Mouse (Mus musculus) megakaryocyte progenitor cell, adult 5-6 weeks (primary cell): ENCODE measurements around the gene Atg101. TPM values are rescaled to one million over a fixed set of nuclear protein-coding genes. Genes with fewer than 3 reads are reported as not detected.
A peak's percentile ranks its signal among the peaks of the same experiment; 100 is the strongest.

Source experiments
- ATAC-seq: replicated peaks from 2 replicates; pipeline ENCODE4 v1.8.0; 2016; ENCODE audit warnings: mild to moderate bottlenecking, moderate TSS enrichment, inconsistent platforms; ENCODE audit not compliant: poor library complexity
- total RNA-seq, 2 experiments: library from RNA; stranded (forward) in 1 of 2; stranded (reverse) in 1 of 2; fragments of 157-497, 149-512 nt in 1 of 2; fragments of 200-1000 nt in 1 of 2; gene quantifications; 2 replicates each; pipeline versions ENCODE4 v1.2.3 to v1.2.4; 2015 to 2017

Atg101 gene
- total RNA-seq, 2 experiments from 2014 or later: 7.9 to 63.5 TPM

GRCm38 (mm10) chr15:101282471-101282870 lies 1.6 kb upstream of the Atg101 start:
- no peak for ATAC-seq

GRCm38 (mm10) chr15:101283183-101283910 lies 725 bp upstream of the Atg101 start:
- ATAC-seq: peak; percentile 52

- peak; percentile 45 for ATAC-seq
These were observed 2.2 kb downstream of the Atg101 start for GRCm38 (mm10) chr15:101286129-101286770.

- ATAC-seq: no peak
These were observed 3.3 kb downstream of the Atg101 start for GRCm38 (mm10) chr15:101287361-101287760.

- ATAC-seq: no peak
These were observed 6.3 kb downstream of the Atg101 start for GRCm38 (mm10) chr15:101290354-101290753.

- ATAC-seq: no peak
These were observed 7.9 kb downstream of the Atg101 start for GRCm38 (mm10) chr15:101292012-101292411.

GRCm38 (mm10) chr15:101293025-101293621 lies 9.1 kb downstream of the Atg101 start, which contains the start of gene 6030408B16Rik:
Gene 6030408B16Rik, plus strand, starts transcription at chr15:101293212.
- no peak for ATAC-seq

GRCm38 (mm10) chr15:101294028-101294894 lies 10.2 kb downstream of the Atg101 start:
- no peak for ATAC-seq

GRCm38 (mm10) chr15:101295106-101295505 lies 11.0 kb downstream of the Atg101 start:
- ATAC-seq: no peak

- no peak for ATAC-seq
These were observed 11.5 kb downstream of the Atg101 start for GRCm38 (mm10) chr15:101295616-101296015.

- no peak for ATAC-seq
These were observed 12.0 kb downstream of the Atg101 start for GRCm38 (mm10) chr15:101296091-101296490.

- ATAC-seq: peak; percentile 57
These were observed 13.9 kb downstream of the Atg101 start for GRCm38 (mm10) chr15:101297988-101298387.

GRCm38 (mm10) chr15:101298550-101298949 lies 14.5 kb downstream of the Atg101 start:
- ATAC-seq: peak; percentile 35; the same call in 1 of the 2 replicates

- ATAC-seq: no peak
These were observed 15.4 kb downstream of the Atg101 start for GRCm38 (mm10) chr15:101299480-101299960.

- ATAC-seq: peak; percentile 71
These were observed 16.1 kb downstream of the Atg101 start for GRCm38 (mm10) chr15:101300128-101300527.

- ATAC-seq: no peak
These were observed 18.1 kb downstream of the Atg101 start for GRCm38 (mm10) chr15:101302201-101302600.

- no peak for ATAC-seq
These were observed 19.8 kb downstream of the Atg101 start for GRCm38 (mm10) chr15:101303830-101304229.

- ATAC-seq: no peak
These were observed 22.4 kb downstream of the Atg101 start for GRCm38 (mm10) chr15:101306459-101306858.

- peak; percentile 82 for ATAC-seq
These were observed 24.6 kb downstream of the Atg101 start for GRCm38 (mm10) chr15:101308440-101309348.

- no peak for ATAC-seq
These were observed 25.4 kb downstream of the Atg101 start for GRCm38 (mm10) chr15:101309493-101309892.
